In genomic region chr5:112035426-112035825, GRCm38 (mm10) we compare ENCODE assay signal across 18 mouse cellular contexts.
"Had no signal": no experiment of that assay in that cellular context is flagged by ENCODE, and none has a peak within 500 bp of the region (broad histone marks: within the 10 kb centered on the region; RNA-seq: fewer than 3 reads in every experiment).

No protein-coding gene starts in this region.

- H3K4me3 ChIP-seq: midbrain, embryonic 10.5 days; midbrain, embryonic 13.5 days; midbrain, embryonic 15.5 days; myocyte; neural tube, embryonic 13.5 days; neural tube, embryonic 15.5 days had no signal

- H3K9me3 ChIP-seq: midbrain, embryonic 10.5 days; midbrain, embryonic 13.5 days; midbrain, embryonic 15.5 days; neural tube, embryonic 13.5 days; neural tube, embryonic 15.5 days had no signal

- H3K27me3 ChIP-seq: midbrain, embryonic 13.5 days; midbrain, embryonic 15.5 days had no signal

- DNase-seq: lung, adult 18-20 months; lung, embryonic 14.5 days; lung, postnatal 10 days; lung, postnatal 4 days; right cerebral cortex, adult 18-20 months; right cerebral cortex, postnatal 25 days; right cerebral cortex, postnatal 4 days; spleen, adult 18-20 months; thymus, adult 2 months; thymus, postnatal 25 days; thymus, postnatal 4 days had no signal

- H3K27ac ChIP-seq: liver, embryonic 14.5 days; midbrain, embryonic 10.5 days; midbrain, embryonic 13.5 days; midbrain, embryonic 15.5 days; neural tube, embryonic 13.5 days; neural tube, embryonic 15.5 days had no signal

- H3K36me3 ChIP-seq: midbrain, embryonic 10.5 days; midbrain, embryonic 13.5 days; midbrain, embryonic 15.5 days; neural tube, embryonic 13.5 days; neural tube, embryonic 15.5 days had no signal

- H3K9ac ChIP-seq: liver, embryonic 14.5 days; lung, embryonic 14.5 days; midbrain, embryonic 13.5 days; midbrain, embryonic 15.5 days; neural tube, embryonic 13.5 days; neural tube, embryonic 15.5 days had no signal

- ATAC-seq: midbrain, embryonic 13.5 days; midbrain, embryonic 15.5 days had no signal

- H3K4me2 ChIP-seq: lung, embryonic 14.5 days; midbrain, embryonic 13.5 days; midbrain, embryonic 15.5 days; neural tube, embryonic 13.5 days; neural tube, embryonic 15.5 days had no signal
